Mouse (Mus musculus): ENCODE results near the gene Npas2. TPM values are rescaled to one million over a fixed set of nuclear protein-coding genes. Genes with fewer than 3 reads are reported as not detected.

Npas2 gene
- total RNA-seq, 2 experiments from 2014 or later, result 0.32 to 5.8 TPM

DNA sequence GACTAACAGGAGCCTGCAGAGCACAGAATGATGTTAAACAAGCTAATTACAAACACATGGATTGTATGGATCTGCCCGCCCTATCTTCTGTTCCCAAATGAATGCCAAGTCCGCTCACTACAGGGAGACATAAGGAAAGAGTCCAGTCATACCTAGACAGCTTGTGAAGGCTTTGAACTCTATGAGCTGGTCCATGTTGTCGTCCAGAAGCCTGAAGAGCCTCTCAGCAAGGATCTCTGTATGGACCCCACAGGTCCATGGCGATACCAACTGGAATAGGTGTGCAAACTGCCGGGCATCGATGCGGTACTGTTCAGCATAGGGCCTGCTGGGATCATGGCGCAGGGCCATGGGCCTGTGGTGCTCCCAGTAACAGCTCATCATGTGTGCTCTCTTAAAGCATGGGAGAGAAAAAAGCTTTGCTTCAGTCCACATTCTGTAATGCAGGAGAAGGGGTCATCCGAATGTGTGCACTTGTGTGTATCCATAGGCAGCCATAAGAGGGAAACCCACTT is 183.3 kb downstream of the Npas2 start:
- no peak for DNase-seq

DNA sequence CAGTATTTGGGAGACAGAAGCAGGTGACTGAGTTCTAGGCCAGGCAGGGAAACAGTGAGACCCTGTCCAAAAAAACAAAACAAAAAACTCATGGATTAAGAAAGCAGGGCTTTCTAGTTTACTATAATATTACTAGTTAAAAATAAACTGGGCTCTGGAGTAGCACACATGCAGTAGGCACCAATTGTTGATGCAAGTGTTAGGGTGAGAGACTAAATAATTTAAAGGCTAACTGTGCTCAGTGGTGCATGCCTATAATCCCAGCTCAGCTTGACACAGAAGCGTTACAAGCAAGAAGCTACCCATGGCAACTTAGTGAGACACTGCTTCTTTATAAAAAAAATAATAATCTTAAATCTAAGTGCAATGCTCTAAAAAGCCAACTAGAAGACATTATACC is 185.0 kb downstream of the Npas2 start:
- no peak for DNase-seq

DNA sequence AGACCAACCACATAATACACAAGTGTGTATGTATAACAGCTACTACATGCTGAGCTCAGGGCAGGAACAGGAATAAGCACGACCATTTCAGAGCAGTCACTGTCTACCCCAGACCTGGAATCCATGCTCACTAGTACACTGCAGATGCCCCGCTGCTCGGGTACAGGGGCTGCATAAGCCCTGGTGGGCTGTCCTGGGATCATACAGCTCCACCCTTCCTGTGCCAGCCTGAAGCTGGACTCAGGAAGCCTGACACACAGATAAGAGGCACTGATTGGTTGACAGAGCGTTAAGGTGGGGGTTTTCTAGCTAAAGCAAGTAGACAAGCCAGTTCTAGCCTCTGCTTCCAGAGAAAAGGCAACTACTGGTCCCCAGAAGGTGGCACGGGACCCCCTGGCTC is 185.5 kb downstream of the Npas2 start:
- no peak for DNase-seq

DNA sequence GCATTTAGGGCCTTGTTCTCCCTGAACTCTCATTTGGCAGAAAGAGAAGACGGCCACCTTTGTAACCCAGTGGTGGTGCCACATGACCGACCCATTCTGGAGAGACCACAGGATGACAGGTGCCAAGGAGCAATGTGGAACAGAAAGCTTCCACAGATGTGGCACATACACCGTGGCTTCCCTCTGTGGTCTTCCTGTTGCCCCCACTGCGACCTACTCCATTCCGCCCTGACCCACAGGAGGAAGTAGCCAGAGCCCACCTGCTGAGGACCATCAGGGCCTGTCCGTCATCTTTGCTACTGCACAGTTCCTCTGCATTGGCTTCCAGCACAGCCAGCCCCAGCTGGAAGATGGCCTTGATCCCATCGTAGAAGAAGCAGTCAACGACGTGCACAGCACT is 187.5 kb downstream of the Npas2 start:
- DNase-seq, result no peak

DNA sequence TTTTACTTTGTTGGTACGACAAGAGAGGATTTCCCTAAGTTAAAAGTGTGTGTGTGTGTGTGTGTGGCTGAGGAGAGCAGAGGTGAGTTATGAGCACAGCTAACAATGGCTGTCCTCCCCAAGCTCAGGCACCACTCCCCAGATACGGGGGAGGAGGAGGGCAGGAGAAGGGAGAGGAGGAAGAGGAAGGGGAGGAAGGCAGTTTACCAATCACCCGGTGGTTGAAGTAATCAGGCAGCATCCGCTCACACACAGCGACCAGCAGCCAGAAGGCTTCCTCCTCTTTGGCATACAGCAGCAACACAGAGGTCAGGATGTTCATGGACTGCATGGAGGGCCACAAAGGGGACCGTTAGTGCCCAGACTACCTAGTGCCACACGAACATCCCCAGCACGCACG is 191.4 kb downstream of the Npas2 start:
- DNase-seq, result no peak

DNA sequence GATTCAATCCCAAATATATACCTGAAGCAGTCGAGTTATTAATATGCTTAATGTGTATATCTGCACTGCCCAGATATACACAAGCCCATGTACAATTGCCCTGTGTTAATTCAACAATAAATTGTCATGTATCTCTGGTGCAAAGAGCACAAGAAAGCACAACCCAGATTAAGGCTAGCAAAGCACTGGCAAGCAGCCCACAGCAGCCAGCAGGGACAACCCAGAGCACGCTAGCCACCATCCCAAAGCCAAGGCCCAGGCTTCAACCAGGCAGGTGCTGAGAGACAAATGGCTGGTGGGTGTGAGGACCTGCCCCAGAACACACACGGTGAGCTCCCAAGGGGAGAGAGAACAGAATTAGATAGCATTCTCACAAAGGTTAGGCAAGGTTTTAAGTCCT is 192.9 kb downstream of the Npas2 start:
- DNase-seq, result no peak

DNA sequence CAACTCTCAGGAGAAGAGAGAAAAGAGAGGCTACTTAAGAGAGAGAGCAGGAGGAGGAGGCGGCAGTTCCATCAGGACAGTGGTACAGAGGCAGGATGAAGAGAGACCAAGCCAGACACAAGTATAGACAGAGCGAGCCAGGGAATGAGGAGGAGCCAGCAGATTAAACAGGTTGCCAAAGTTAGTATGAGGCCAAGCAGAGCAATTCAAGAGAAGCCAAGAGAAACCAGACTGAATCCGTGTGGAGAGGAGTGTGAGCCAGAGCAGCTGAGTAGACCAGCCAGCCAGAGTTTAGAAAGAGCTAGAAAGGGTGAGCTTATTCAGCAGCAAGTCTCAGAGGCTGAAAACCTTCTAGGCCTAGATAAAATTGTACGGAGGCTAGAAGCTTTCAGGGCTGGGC is 194.0 kb downstream of the Npas2 start:
- peak; percentile 50 for DNase-seq

DNA sequence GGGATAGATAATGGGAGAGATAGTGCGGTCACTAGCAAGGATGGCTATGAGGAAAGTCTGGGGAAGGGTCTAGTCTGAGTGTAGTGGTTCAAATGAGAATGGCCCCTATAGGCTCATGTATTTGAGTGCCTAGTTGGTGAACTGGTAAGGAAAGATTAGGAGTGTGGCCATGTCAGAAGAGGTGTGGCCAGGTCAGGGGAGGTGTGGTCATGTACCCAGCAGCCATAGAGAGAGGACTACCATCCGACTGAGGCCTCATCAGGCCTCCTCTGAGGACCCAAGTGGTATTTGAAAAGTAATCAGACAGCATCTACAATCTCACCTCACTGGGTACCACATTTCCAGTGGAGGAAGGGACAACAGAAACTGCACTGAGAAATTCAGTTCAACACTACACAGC is 194.6 kb downstream of the Npas2 start:
- no peak for DNase-seq

DNA sequence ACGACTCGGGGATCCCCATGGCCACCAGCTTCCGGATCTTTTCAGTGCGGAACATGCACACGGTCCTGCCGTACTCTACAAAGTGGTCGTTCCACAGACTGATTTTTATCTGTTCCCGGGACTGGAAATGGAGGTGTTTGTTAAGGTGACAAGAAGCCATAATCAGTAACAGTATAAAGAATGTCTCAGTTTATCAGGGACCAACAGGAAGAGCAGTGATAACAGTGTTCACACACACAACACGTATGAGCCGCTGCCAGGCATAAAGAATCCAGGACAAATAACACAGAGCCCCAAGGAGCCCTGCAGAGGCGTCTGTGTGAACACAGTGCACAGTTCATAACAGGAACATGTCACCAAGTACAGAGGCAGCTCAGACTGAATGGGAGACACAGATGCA is 195.8 kb downstream of the Npas2 start:
- no peak for DNase-seq

DNA sequence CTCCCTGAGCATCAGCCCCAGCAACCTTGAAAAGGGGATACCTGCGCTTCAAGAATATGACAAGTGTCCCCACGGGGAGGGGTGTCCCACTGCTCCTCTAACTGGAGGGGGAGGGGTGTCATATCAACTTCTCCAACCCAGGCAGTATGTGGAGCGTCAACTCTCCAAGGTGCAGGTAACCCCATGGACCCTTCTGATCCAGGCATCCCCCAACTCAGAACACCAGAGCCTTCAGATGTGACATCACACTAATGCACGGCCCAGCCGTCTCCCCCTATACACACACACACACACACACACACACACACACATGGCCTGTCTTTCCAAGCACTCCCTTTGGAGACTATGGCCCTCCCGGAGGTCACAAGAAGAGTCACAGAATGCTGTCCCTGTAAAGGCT is 198.1 kb downstream of the Npas2 start:
- DNase-seq, result no peak

DNA sequence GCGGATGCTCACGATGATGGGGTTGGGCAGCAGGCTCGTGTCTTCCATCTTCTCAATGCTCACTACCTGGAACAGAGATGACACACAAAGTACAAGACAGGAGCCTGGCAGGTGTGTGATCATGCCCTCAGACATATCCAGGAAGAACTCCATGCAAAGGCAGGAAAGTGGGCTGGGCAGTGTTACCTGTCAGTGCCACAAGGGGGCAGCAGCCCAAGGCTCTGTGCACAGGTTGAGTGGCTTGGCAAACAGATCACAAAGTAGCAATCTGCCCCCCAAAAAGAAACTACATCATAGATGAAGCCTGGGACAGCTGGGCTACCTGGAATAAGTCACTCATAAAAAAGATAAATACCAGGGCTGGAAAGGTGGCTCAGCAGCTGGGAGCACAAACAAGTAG is 198.7 kb downstream of the Npas2 start:
- DNase-seq, result peak; percentile 46

DNA sequence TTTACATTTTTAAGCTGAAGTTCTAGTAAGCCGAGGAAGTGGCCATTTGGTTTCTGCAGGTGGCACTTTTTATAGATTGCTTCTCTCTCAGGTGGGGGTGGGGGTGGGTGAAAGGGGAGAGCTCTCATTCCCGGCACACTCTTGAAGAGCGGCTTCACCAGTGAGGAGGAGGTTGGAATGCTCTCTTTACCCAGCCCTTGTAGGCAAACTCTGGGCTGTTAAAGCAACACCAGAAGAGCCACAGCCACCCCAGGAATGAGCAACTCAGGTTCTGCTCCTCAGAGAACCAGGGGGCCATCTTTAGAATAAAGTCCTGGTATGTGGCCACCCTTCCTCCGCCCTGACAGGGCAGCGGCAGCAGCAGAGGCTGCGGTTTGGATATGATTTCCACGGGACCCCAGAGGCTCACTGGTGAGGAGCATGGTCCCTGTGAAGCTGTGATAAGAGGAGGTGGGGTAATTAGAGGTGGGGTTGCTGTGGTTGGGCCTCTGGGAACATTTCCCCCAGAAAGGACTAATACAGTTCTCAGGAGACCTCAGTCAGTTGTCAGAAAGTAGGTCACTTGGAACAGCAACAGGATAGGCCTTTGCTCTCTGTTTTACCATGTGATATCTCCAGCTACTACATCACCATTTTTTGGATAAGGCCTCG is 199.8 kb downstream of the Npas2 start:
- no peak for DNase-seq

DNA sequence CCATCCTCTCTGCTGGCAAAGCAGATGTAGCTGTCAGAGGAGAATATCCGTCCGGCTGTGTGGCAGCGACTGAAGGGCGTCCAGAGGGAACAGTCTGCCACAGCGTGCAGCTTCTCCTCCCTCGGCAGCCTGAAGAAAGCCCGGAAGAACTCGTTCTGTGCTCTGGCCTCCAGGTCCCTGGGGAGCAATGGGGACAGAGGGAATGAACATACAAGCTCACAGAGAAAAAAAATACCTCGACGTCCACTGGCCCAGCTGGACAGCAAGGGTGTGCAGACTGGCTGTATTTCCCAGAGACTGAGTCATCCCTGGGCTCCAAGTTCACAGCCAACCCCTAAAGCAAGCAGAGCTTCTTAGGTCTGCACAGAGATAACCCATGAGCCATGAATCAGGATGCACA is 200.6 kb downstream of the Npas2 start:
- DNase-seq, result peak; percentile 60

DNA sequence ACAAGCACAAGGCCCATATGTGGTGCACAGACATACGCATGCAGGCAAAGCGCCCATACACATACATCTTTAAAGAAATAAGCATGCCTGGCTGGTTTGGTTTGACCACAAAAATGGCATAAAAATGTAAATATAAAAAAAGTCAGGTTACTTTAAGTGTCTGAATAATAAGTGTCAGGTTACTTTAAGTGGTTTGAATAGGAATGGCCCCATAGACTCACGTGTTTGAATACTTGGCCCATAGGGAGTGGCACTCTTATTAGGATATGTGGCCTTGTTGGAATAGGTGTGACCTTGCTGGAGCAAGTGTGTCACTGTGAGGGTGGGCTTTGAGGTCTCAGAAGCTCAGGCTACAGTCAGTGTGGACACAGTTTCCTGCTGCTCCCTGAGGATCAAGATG is 201.1 kb downstream of the Npas2 start:
- DNase-seq, result no peak

DNA sequence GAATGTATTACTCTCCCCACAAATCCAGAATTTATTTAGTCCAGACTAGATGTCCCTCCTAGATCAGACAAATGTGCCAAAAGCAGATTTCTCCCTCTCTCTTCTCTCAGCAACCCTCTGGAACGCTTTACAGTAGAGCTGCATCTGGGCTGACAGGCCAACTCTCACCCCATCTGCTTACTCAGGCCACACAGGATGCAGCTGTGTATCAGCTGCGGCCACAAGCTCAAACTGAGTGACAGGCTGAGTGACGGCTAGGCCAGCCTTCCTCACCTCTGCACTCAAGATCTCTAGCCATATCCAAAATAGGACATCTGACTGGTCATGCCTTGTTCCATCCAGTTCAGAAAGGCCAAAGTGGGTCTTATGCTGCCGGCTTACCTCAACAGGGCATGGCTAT is 202.8 kb downstream of the Npas2 start:
- no peak for DNase-seq

DNA sequence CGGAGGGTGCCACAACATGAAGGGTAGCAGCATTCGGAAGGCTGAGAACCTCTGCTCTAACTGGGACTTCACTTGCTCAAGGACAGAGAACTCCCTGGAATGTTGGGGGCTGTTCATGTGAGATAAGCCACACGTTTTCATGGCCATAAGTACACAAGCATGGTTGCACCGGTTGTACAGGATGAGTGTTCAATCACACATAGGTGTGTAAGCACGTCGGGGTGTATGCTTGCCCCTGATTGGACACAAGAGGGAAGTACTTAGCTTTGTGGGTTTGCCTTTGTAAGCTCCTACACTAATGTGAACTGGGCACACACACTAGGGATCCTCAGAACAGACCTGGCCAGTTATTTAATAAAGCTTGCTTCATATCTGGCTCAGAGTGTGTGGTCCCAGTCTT is 204.8 kb downstream of the Npas2 start:
- no peak for DNase-seq

DNA sequence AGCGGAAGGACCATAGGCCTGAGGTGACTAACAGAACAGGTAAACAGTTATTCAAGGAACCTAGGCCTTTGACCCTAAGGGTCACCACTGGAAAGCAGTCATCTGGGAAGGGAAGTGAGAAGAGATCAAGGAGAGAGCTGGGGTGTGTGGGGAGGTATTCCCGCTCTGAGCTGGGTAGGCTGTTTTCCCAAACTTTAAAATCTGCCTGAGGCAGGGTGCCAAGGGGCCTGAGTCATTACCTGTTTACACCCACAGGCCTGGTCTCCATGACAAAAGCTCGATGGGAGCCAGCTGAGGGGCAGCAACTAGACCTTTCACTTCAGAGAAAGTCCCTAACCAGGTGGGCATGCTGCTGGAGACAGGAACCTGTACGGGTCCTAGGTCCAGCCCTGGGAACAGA is 205.7 kb downstream of the Npas2 start:
- no peak for DNase-seq

DNA sequence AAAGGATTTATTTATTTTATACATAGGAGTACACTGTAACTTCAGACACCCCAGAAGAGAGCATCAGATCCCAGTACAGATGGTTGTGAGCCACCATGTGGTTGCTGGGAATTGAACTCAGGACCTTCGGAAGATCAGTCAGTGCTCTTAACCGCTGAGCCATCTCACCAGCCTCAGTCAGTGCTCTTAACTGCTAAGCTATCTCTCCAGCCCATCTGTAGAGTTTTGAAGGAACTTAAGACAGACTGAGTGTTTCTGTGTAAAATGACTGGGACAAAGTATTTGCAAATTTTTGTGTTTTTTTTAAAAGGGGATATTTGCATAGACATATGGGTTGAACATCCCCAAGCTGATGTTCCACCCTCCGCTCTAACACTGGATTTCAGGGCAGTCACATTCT is 206.6 kb downstream of the Npas2 start:
- DNase-seq, result no peak

DNA sequence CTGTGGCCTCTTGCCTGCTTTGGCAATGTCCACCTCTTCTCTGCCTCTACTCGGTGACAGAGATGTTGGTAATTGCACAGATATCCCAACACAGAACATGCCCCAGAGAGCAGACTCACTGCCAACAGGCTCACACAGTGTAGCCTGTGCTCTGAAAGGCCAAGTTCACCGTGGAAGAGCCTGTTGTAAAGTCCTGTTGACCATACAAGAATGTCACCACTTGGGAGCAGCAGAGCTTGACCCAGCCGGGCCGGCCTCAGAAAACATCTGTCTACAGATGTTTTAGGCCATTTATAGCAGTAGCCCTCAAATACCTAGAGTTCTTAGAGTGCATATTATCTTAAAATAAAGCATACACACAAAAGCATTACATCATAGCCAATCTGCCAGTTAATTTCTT is 213.6 kb downstream of the Npas2 start:
- DNase-seq, result no peak

DNA sequence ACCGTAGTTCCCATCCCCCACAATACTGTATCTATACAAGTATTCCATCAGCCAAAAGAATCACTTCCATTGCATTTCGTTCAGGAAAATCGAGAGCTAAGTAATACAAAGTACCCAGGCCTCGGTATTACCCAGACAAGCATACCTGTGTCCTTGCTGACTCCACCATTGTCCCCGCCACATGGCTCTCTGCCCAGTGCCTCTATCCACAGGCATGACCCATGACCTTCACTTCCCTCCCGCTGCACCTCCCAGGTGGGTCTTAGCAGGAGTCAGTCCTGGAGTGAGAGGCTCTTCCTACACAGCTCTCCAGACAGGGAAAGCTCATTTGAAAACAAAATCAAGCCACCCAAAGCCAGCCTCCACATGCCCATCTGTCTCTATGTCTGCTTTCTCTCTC is 214.6 kb downstream of the Npas2 start:
- DNase-seq, result no peak

DNA sequence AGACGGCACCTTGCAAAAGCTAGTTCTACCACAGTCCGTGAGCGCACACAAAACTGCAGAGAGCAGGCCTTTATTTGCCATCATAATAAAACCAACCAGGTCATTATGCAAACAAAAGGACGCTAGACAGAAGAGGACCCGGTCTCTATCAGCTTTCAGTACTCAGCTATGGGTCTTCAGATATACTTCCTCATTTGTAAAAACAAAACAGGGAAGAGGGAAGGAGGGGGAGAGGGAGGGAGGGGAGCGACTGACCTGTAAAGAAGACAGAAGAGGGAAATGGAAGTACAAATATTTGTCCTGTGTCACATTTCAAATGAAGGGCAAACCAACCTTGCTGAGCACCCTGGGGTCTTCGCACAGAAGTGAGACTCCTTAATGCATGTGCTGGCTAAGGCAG is 215.1 kb downstream of the Npas2 start:
- DNase-seq, result no peak

DNA sequence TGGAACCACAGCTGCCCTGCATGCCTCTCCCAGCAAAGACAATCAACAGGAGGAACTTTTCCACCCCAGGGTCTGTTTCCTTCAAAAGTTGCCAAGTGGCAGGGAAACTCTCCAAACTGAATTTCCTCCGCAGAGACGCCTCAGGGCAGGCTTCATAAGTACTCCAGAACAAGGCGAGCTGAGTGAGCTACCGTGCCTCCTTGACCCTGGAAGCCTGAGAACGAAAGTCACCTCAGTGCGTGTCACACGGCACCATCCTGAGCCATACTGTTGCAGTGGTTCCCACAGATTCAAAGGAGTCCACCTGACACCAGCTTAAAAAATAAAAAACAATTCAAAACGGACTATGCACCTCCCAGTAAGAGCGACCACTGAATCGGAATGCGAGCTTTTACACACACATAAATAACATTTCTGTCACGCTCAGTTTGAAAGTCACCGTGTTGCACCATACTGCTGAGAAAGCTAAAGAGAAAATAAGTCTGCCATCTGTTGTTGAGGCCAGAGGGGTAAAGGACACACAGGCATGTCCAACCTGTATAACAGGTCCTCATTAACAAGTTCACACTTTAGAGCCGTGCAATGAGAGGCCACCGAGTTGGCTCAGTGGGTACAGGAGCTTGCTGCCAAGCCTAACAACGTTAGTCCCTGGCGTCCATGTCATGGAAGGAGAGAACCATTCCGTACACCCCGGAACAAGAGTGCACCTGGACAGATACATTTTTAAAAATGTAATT is 216.7 kb downstream of the Npas2 start:
- no peak for DNase-seq
